Mouse (Mus musculus) embryo, embryonic 9.5 days (tissue): ENCODE results near the gene Tom1l1.
"Not testable (repeated sequence)": the region's sequence is repeated elsewhere in the genome, so short reads cannot be mapped to it uniquely, and the experiment has no call there.

Experiments used
- DNase-seq: peaks from one replicate; pipeline ENCODE4 v3.0.0-alpha.2; 2017; ENCODE audit errors: extremely low spot score

The Tom1l1 gene

DNA sequence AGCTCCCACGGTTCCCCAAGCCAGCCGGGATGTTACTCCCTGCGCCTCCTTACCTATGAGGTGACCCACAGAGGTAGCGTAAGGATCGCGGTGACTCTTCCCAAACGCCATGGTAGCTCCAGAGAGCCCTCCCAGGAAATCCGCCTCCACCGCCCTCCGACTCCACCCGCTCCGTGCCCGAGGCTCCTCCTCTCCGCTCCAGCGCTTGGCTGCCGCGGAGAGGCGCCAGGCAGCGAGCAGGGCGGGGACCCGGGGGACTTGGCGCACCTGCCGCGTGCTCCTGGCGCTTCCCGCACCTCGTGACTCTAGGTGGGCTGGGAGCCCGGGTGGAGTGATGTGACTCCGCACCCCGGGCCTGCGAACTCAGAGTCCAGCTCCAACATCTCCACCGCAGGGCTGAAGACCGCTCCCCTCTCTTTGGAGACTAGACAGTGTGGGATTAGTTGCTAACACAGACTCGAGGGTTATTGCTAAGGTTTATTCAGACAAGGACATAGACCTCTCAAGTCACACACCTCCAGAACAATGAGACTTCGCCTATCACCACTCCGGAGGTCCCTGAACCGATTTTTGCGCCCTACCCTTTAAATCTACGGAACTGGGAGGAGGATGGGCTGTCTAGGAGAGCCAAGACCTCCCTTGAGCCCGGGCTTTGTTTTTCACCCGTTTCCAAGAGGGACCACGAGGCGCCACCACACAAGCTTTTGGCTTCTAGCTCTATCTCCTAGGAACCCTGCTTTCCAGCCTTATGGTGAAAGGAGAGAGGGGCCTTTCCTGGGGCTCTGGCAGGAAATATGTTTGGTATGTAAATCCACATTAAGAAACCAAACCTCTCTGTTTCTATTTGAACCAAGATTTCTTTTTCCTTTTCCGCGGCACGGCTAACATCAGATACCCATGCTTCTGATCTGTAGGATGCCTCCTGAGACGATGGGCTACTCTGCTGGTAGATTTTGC, at the start of gene Tom1l1:
TSS of gene Tom1l1 (minus strand) at position 907 of the 957 bp plus-strand sequence.
- DNase-seq, result peak; percentile 80

DNA sequence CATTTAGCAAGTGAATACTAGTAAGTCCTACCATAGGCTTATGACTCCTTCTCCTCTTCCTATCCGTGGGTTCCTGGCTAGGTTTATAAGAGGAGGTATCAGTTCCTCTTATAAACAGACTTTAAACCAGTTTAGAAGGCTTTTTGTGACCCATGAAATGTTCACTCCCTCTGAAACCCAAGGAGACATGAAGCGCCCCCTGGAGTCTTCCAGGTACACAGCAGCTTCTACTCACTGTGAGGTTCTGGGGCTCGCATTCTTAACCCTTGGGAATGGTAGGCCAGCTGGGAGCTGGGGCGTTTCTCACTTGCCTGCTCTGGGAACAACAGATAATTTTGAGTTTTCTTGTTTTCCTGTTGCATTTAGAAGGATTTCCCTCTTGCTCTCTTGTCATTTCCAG, 45.4 kb upstream of the Tom1l1 start:
- no peak for DNase-seq

- no peak for DNase-seq
Observed at GRCm38 (mm10) chr11:90727354-90728125, 39.4 kb upstream of the Tom1l1 start.

DNA sequence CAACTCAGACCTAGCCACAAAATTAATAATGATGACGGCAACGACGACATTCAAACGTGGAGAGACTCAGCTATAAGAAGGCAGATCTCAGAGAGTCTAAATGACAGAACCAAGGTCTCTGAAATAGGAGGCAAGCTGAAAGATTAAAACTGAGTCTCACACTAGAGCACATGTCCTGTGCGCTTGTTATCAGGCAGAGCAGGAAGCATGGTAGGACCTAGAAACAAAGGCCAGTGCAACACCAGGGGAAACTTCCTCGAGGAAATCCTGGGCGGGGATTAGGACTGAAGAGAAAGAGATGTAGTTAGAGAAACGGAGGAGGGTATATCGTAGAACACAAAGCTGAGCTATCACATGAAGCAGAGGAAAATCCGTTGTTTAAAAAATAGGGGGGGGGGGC, 38.6 kb upstream of the Tom1l1 start:
- no peak for DNase-seq

DNA sequence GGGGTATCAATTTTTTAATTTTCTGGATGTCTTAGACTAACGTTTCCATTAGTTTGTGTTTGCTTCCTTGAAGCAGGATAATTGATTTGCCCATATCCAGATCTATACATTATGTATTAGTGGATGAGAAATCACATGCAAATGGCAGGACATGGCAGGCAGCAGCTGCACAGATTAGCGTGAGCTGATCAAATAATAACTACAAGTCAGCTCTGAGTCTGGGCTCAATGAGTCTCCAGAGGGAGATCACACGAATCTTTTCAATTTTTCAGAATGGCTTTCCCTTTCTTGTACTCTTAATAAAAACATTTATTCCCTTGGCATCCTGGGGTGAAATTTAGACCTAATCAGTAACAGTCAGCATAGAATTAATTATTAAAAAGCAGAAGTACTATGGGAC, 34.1 kb upstream of the Tom1l1 start:
- no peak for DNase-seq

DNA sequence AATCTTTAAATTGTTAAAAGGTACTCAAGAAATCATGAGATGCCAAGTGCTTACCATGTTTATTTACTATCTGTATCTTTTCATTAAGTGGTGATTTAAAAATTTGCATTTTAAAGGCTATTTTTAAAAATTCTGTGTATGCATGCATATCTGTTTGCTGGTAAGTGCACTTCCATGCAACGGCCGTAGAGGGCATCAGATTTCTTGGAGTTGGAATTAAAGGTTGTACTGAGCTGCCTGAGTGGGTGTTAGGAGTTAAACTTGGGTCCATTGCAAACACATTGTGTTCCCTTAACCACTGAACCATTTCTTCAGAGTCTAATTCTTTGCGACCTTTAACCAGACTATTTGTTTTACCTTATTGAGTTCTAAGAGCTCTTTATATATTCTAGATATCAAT, 29.6 kb upstream of the Tom1l1 start:
- DNase-seq, result no peak

DNA sequence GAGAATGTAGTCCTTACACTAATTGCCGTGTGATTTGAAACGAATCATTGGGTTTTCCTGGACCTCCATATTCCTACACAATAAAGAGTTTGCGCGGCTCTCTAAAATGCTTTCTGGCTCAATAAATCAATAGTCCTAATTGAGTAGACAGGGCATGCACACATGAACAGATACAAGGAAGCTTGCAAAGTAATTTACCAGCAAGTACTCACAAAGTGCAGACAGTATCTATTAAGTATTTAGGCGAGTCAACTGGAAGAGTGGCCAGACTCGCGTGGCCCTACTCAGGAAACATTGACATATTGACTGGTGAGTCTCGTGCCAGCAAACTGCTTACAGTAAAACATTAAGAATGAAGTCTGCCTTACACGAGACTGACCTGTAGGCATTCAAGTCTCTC, 23.4 kb upstream of the Tom1l1 start:
- no peak for DNase-seq

DNA sequence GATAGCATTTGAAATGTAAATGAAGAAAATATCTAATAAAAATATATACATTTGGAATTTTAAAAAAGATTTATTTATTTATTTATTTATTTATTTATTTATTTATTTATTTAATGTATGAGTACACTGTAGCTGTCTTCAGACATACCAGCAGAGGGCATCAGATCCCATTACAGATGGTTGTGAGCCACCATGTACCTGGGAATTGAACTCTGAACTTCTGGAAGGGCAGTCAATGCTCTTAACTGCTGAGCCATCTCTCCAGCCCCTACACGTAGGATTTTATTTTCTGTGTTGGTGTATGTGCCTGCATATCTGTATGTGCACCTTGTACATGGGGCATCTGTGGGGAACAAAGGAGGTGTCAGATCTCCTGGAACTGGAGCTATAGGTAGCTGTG, 19.0 kb upstream of the Tom1l1 start:
- DNase-seq, result not testable (repeated sequence)

DNA sequence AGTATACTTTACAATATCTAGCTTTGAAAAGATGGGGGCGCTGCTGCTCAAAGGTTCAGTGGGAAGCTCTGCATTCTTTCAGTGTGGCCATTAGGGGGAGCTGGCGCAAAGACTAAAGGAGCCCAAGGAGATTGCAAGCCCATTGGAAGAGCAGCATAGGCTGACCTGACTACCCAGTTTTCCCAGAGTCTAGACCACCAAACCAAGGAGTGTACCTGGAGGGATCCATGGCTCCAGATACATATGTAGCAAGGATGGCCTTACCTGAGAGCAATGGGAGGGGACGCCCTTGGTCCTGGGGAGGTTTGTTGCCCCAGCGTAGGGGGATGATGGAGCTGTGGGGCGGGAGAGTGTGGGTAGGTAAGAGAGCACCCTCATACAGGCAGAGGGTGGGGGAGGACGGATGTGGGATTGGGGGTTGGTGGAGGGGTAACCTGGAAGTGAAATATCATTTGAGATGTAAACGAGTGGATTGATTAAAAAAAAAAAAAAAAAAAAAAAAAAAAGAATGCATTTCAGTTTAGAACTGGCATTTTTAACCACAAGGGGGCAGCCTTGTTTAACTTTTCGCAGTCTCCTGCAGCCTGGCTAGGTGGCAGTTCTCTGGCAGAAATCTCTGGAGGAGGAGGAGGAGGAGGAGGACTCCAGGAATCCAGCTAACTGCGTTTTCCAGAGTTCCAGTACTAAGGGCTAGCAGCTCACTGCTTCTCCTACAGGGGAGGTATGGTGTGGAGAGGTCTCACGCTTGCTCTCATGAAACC, 9.5 kb upstream of the Tom1l1 start:
- DNase-seq, result peak; percentile 76

DNA sequence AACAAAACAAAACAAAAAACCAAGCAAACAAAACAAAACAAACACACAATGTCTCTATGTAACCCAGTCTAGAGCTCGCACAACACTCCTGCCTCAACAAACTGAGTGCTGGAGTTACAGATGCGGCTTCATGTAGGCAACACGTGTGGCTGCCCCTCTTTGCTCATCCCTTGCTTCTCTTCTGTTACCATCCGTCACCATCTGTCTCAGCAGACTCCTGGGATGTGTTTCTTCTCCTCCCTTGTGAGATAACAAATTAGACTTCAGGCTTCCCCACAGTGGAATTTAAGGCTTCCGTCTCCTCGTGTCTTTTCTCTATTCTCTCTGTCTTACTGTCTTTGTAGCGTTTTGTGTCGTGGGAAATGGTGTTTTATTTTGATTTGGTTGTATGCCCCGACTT, 7.6 kb upstream of the Tom1l1 start:
- DNase-seq, result no peak

DNA sequence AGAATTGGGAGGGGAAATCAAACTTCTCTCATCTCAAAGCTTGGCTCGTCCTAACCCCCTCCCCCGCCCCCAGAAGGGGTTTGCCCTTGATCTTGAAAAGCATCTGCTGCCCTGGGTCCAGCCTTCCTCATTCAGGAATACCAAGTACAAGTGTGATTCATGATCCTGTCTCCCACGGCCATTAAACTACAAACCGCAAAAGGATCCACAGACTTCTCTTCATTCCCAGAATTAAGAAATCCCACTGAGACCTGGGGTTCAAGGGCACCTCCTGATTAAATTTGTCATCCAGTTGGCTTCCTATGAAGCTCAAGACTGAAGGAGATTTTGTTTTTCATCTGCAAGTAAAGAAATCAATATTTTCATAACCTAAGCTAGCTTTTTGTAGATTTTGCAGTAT, 6.0 kb upstream of the Tom1l1 start:
- DNase-seq, result no peak

- DNase-seq, result no peak
Observed at GRCm38 (mm10) chr11:90690361-90690760, 2.2 kb upstream of the Tom1l1 start.

DNA sequence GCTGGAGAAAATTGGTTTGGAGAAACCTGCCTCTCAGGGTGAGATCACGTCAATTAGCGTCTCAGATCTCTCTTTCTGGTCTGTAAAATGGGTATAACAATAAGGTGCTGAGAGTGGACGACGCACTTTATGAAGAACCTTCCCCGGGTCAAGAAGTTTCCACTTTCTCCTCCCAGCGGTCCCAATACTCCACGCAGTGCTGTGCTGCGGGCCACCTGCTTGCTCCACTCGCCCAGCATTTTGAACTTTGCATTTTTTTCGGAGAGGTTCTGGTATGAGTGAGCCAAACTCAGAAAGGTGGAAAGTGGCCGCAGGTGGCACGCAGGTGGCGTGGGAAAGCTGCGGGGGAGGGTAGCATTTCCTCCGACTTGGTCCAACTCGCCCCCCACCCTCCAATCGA, 1.1 kb downstream of the Tom1l1 start:
- no peak for DNase-seq

GRCm38 (mm10) chr11:90686287-90687025, 1.7 kb downstream of the Tom1l1 start:
- DNase-seq, result no peak

DNA sequence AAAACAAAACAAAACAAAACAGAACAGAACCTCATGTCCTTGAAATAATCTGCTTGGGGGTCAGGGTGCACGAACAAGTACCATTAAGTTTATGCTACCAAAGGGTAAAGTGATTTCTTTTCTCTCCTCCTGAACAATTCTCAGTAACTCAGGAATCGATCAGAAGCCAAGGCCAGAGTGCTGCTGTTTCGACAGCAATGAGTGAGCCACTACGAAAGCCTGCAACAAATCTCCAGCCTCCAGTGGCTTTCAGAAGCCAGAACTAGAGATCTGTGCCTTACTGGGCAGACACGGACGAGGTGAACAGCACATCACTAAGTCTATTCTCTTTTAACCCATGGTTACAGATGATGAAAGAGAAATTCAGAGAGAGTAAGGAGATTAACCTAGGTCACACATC, 3.0 kb downstream of the Tom1l1 start:
- DNase-seq, result no peak

DNA sequence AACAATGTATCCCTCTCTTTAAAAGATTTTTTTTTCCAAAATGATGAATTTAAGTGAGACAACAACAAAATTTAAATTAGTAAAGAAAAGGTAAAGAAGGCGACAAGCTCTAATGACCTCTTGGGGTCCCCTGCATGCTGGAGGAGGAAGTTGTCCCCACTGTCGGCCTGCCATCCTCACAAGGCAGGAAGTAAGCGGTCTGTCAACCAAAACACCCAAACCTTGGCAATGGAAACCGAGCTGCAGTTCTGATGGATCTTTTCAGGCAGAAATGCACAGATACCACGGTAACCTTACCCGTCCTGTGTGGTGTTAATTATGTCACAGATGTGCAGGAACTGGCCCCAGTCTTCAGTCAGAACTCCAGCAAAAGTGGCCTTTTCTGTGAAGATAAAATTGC, 3.4 kb downstream of the Tom1l1 start:
- no peak for DNase-seq

GRCm38 (mm10) chr11:90681171-90681570, 7.0 kb downstream of the Tom1l1 start:
- DNase-seq, result no peak

GRCm38 (mm10) chr11:90678582-90678981, 9.6 kb downstream of the Tom1l1 start:
- DNase-seq, result no peak

DNA sequence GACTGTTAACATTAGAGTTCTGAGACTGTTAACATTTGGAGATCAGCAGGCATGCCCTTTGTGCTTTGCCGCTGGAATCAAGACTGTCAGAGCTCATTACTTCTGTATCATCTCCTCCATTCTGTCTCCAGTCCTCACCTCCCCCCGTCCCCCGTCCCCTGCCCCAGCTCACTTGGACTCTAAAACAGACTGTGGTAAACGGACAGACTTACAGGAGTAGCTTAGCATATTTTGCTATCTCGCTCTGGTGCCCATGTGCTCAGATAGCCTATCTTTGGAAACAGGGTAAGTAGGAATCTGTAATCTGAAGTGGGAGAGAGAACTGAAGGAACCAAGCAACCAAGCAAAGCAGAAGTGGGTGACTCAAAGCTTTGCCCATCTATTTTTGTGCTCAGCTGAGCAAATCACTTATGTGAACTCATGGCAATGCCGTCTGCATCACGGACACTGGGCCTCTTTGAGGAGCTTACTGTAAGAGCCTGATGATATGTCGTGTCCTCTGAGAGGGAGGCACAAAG, 10.3 kb downstream of the Tom1l1 start:
- DNase-seq, result no peak

DNA sequence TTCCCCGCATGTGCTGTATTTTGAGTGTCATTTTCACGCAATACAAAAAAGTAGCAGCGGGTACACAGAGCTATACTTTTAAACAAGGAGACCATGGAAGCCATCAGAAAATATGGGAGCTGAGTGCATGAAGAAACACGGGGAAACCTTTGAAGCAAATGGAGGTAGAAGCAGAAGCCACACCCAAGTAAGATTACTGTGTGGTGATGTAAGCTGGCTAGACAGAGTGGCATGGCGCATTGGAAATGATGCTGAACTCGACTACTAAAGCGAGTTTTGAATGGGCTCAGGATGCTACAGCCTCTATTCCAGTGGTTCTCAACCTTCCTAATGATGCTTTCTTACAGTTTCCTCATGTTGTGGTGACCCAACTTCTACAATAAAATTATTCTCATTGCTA, 11.1 kb downstream of the Tom1l1 start:
- no peak for DNase-seq

GRCm38 (mm10) chr11:90675479-90676110, 12.6 kb downstream of the Tom1l1 start:
- no peak for DNase-seq
